Mouse (Mus musculus) ES-Bruce4 (cell line): ENCODE measurements around the gene Fam19a4. TPM values are rescaled to one million over a fixed set of nuclear protein-coding genes. Genes with fewer than 3 reads are reported as not detected.

ENCODE experiments used
- H3K27ac ChIP-seq: 2 replicates; pipeline ENCODE4 v1.5.1; 2012; ENCODE audit warnings: low read length, inconsistent platforms; ENCODE audit not compliant: insufficient read depth
- H3K27me3 ChIP-seq: 2 replicates; pipeline ENCODE4 v1.6.1; 2012; ENCODE audit warnings: mild to moderate bottlenecking, low read length, inconsistent platforms; ENCODE audit not compliant: control insufficient read depth, poor library complexity, insufficient read depth, severe bottlenecking
- H3K36me3 ChIP-seq: 2 replicates; pipeline ENCODE4 v1.6.1; 2012; ENCODE audit warnings: inconsistent platforms, mild to moderate bottlenecking, low read length, moderate library complexity; ENCODE audit not compliant: control insufficient read depth, poor library complexity, insufficient read depth, severe bottlenecking
- H3K4me1 ChIP-seq: one replicate; pipeline ENCODE4 v1.8.1; 2011; ENCODE audit warnings: low read length; ENCODE audit not compliant: control insufficient read depth, insufficient read depth
- H3K4me3 ChIP-seq: 2 replicates; pipeline ENCODE4 v1.5.1; 2011; ENCODE audit warnings: low read depth, mild to moderate bottlenecking, low read length
- H3K9ac ChIP-seq: 2 replicates; pipeline ENCODE4 v1.6.1; 2012; ENCODE audit warnings: low read depth, mild to moderate bottlenecking, inconsistent platforms; ENCODE audit not compliant: poor library complexity, severe bottlenecking
- H3K9me3 ChIP-seq: replicated peaks from 2 replicates; pipeline ENCODE4 v1.6.1; 2012; ENCODE audit warnings: mild to moderate bottlenecking, low read length, inconsistent platforms; ENCODE audit not compliant: control insufficient read depth, poor library complexity, insufficient read depth, severe bottlenecking
- CTCF ChIP-seq: IDR thresholded peaks from one replicate; pipeline ENCODE4 v1.8.1; 2011; ENCODE audit warnings: low read depth, low read length
- EP300 ChIP-seq: IDR thresholded peaks from 2 replicates; pipeline ENCODE4 v1.6.1; 2011; ENCODE audit warnings: low read depth, low read length; ENCODE audit not compliant: insufficient read depth
- POLR2A ChIP-seq: IDR thresholded peaks from one replicate; pipeline ENCODE4 v1.8.1; 2011; ENCODE audit warnings: low read length; ENCODE audit not compliant: insufficient read depth
- polyA plus RNA-seq: library from polyadenylated mRNA; stranded (reverse); fragments of >200 nt; gene quantifications from 2 replicates; pipeline ENCODE4 v1.2.4, GENCODE M21; 2011; ENCODE audit warnings: low read depth; ENCODE audit not compliant: missing spikeins, insufficient read depth, insufficient read length

Gene Fam19a4
- polyA plus RNA-seq, 1 experiment: not detected

DNA sequence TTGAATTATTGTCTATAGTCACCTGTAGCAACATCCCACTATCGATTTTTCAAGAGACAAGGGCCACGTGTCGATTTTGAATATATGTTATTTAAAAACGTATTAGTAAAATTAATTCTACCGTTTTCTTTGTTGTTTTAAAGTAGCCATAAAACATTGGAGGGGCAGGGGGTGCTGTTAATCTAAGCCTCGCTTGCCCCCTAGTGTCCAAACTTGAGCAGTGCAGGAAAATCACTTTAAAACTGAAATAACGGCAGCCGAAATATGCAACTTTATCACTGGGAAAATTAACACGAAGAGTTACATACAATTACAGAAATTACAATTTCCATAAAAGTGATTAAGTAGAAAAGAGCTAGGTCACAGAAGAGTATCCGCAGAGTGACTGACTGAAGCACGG, 55.2 kb downstream of the Fam19a4 start:
- H3K27me3 ChIP-seq: no peaks in the 10 kb centered on the region

GRCm38 (mm10) chr6:96995556-96996159, 64.6 kb downstream of the Fam19a4 start:
- no peak overlapping the region for H3K27ac ChIP-seq

More for the DNA sequence above, 55.2 kb downstream of the Fam19a4 start:
- H3K27ac ChIP-seq: no peak overlapping the region
- no peaks in the 10 kb centered on the region for H3K36me3 ChIP-seq
- H3K4me1 ChIP-seq: no peaks in the 10 kb centered on the region
- TF ChIP-seq CTCF (peak; percentile 31), POLR2A (no peak), EP300 (no peak)
- H3K9me3 ChIP-seq: no peaks in the 10 kb centered on the region
- H3K4me3 ChIP-seq: no peak overlapping the region
- no peak overlapping the region for H3K9ac ChIP-seq

GRCm38 (mm10) chr6:96991741-96992140, 68.5 kb downstream of the Fam19a4 start:
- Histone ChIP-seq H3K4me3 (no peak overlapping the region), H3K27me3 (no peaks in the 10 kb centered on the region), H3K9me3 (peaks cover 8% of the 10 kb centered on the region; the same call in 1 of the 2 replicates), H3K4me1 (no peaks in the 10 kb centered on the region), H3K27ac (no peak overlapping the region), H3K36me3 (no peaks in the 10 kb centered on the region), H3K9ac (no peak overlapping the region)
- TF ChIP-seq EP300: no peak
- no peak for TF ChIP-seq POLR2A
- no peak for TF ChIP-seq CTCF

More at GRCm38 (mm10) chr6:96995556-96996159, 64.6 kb downstream of the Fam19a4 start:
- no peak for TF ChIP-seq CTCF
- no peak for TF ChIP-seq EP300
- no peak for TF ChIP-seq POLR2A
- no peak overlapping the region for H3K4me3 ChIP-seq
- H3K27me3 ChIP-seq: no peaks in the 10 kb centered on the region
- H3K9me3 ChIP-seq: peaks cover 12% of the 10 kb centered on the region; the same call in 1 of the 2 replicates
- no peaks in the 10 kb centered on the region for H3K4me1 ChIP-seq
- H3K36me3 ChIP-seq: no peaks in the 10 kb centered on the region
- no peak overlapping the region for H3K9ac ChIP-seq

DNA sequence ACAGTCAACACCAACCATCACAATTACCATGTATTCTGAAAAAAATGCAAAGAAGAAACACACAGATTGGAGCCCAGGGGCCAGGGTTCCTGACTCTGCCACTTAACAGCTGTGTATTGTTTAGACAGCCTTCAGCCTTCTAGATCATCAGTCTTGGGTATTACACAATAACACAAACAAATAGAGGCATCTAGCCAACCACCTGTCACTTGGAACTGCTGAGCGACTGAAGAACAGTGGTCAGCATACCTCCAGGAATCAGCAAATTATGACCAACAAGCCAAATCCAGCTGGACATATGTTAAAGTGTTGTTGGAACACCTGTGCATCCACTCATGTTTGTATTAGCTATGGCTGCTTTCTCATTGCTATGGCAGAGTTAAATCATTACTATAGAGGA, 82.7 kb downstream of the Fam19a4 start:
- Histone ChIP-seq H3K4me1 (no peaks in the 10 kb centered on the region), H3K27me3 (no peaks in the 10 kb centered on the region; the same call in 1 of the 2 replicates), H3K4me3 (no peak overlapping the region), H3K36me3 (no peaks in the 10 kb centered on the region), H3K9ac (no peak overlapping the region), H3K27ac (no peak overlapping the region), H3K9me3 (no peaks in the 10 kb centered on the region)
- no peak for TF ChIP-seq POLR2A
- TF ChIP-seq CTCF: no peak
- no peak for TF ChIP-seq EP300

- no peaks in the 10 kb centered on the region for H3K4me1 ChIP-seq
- TF ChIP-seq CTCF (no peak), POLR2A (no peak), EP300 (no peak)
- H3K4me3 ChIP-seq: no peak overlapping the region
- no peaks in the 10 kb centered on the region for H3K27me3 ChIP-seq
- H3K27ac ChIP-seq: no peak overlapping the region
- H3K9ac ChIP-seq: no peak overlapping the region
- no peaks in the 10 kb centered on the region for H3K36me3 ChIP-seq
- H3K9me3 ChIP-seq: no peaks in the 10 kb centered on the region; the same call in 1 of the 2 replicates
Measured at GRCm38 (mm10) chr6:96944796-96945195, 115.4 kb downstream of the Fam19a4 start.

- TF ChIP-seq CTCF (no peak), EP300 (no peak), POLR2A (no peak)
- H3K27ac ChIP-seq: no peak overlapping the region
- H3K4me3 ChIP-seq: no peak overlapping the region
- H3K27me3 ChIP-seq: no peaks in the 10 kb centered on the region
- no peaks in the 10 kb centered on the region for H3K4me1 ChIP-seq
- H3K9ac ChIP-seq: no peak overlapping the region
- H3K9me3 ChIP-seq: no peaks in the 10 kb centered on the region; the same call in 1 of the 2 replicates
- no peaks in the 10 kb centered on the region for H3K36me3 ChIP-seq
Measured at GRCm38 (mm10) chr6:96935776-96936175, 124.4 kb downstream of the Fam19a4 start.
